Mouse (Mus musculus) urinary bladder, postnatal 4 days (tissue): ENCODE results near the gene Abcb11.
A peak's percentile ranks its signal among the peaks of the same experiment; 100 is the strongest.

Experiments
- DNase-seq, 2 experiments: peaks; one replicate each; pipeline ENCODE4 v3.0.0; 2021 to 2022; ENCODE audit warnings: low spot score in 2 of 2

Abcb11 gene

DNA sequence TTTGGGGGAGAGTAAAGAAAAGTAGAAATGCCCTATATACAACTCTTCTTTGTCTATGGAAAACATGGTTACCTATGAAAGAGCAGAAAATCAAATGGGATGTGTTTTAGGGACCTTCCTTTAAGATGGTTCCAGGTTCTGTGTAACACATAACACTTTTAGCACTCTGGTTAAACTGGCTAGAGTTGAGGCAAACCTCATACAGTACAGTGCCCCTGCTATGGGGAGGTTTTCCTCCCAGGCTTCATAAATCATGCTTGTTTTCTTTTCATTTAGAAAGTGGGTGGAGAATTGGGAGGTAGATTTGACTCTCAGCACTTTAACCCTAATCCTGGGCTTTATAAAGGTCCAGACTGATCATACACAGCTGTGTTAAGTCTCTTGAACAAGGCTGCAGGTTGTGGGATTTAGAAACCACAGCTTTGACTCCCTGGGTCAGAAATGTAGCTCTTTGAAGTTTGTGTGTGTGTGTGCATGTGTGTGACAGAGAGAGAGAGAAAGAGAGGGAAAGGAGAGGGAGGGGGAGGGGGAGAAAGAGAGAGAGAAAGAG, 78.3 kb downstream of the Abcb11 start:
- DNase-seq: no peak

- no peak for DNase-seq
Observed at GRCm38 (mm10) chr2:69248221-69248755, 94.1 kb downstream of the Abcb11 start.

GRCm38 (mm10) chr2:69247081-69247480, 95.3 kb downstream of the Abcb11 start:
- DNase-seq: no peak

DNA sequence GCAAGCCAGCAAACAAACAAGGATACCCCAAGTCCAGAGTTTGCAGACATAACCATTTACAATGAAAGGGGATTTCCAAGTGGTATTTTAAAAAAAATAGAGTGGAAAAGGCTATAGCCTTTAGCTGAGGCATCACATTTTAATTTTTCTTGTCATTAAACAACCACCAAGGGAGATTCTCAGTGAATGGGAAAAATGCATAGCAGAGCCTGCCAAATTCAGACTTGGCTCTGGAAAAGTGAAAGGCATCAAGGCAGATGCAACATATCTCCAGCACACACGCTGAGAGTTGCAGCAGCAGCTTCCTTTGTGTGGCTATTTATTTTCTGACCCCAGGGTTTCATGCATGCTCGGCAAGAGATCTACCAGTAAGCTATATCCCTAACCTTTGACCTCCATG, 97.5 kb downstream of the Abcb11 start:
- DNase-seq: no peak

DNA sequence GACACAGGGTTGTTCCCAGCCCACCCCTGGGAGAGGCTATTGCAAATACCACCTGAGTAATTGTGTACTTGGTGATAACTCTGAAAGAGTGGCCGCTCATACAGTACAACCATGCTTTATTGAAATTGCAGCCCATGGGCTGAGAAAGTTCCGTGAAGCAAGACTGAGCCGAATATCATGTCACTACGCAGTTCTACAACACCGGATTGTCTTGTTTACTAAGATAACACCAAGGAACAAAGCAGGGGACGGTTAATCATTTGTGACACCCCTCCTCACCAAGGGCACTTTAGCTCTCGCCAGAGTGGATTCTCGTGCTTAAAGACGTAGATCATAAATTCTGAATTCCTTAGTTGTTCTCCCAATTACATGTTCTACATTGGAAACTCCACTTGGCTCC, 103.1 kb downstream of the Abcb11 start:
- DNase-seq: no peak

DNA sequence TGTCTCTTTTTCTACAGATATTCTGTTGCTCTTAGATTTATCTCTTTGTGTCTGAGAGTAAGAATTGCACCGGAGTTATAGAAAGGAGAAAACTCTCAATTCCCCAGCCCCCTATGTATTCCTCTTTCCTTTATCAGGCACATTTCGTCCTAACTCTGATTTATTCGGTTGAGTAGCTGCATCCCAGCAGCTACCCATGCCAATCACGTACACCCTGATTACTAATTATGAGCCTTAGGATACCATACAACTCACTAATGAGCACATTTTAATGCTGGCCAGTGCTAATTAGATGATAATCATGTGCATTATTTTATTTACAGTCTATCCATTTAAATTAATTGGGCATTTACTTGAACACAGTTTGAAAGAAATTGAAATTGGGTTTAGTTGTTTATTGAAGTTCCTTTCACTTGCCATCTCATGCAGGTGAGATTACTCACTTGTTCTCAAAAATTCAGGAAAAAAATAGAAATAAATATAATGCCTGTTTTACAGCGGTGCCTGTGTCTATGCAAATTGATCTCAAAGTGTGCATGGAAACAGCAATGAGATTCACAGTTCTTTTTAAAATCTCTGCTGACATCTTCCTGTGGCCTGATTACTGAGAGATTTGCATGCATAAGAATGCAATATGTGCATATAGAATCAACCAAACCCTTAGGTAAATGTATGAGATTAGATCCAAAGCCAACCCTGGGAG, 107.3 kb downstream of the Abcb11 start:
- DNase-seq: no peak

DNA sequence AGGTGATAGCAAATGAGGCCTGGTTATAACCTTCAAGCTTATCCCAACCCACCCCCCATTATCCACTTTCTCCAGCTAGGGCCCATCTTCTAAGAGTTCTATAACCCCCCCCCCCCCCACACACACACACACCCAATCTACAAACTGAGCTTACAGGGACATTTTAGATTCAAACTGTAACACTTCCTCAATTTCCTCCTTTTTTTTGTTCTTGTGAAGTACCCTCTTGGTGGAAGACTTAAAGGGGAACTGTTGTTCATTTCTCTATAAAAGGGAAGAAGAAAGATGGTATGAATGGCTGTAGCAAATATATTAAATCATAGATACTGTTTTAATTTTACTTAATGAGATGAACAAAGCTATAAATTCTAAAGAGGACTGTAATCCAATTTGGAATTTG, 110.3 kb downstream of the Abcb11 start:
- no peak for DNase-seq

GRCm38 (mm10) chr2:69230137-69230536, 112.3 kb downstream of the Abcb11 start:
- no peak for DNase-seq

DNA sequence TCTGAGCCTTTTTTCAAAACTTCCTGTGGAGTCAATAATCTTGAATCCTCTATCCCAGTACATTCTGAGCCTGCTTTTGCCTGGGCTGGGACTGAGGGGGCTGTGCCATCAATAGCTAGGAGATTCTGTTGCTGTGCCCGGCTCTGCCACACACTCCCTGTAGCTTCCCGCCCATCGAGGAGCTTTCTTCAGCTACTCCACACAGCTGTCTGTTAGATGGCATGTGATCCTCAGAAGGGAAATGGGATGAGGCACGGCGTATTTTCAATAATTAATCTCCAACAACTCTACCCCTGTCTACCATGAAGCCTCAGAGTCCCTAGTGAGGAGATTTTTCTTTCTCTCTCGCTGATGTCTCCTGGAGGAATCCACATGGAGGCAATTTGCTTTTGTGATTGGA, 113.8 kb downstream of the Abcb11 start:
- DNase-seq: no peak

GRCm38 (mm10) chr2:69226876-69227275, 115.5 kb downstream of the Abcb11 start:
- DNase-seq: no peak

DNA sequence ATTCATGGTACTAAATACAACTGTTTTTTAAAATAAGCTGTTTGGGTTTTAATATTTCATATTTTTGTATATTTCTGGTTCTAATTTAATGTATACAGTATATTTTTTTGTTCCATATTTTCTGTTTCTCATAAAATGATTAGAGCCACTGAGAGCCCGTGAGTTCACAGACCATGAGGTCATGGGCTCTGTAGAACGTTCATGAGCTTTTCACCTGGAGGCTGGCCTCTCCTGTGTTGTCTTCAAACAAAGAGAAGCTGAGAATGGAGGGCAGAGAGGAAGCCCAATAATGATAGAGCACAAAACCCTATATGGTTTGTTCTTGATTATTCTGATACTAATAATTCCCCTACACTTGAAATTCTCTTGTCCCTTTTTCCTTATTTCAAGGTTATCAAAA, 117.7 kb downstream of the Abcb11 start:
- DNase-seq: no peak

DNA sequence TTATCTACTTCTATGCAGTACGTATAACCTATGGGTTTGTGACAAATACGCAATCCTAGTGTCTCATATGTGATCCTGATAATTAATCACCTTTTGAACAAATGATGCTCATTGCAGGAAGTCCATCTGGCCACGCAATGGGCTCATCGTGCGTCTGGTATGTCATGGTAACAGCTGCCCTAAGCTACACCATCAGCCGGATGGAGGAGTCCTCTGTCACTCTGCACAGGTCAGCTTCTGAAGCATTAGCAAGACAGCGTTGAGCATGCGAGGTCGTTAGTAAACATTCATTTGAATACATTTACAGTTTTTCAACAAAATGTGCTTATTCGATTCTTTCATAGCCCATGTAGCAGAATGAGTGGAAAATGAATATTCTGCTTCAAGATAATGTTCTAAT, 119.6 kb downstream of the Abcb11 start:
- DNase-seq: no peak

- no peak for DNase-seq
Observed at GRCm38 (mm10) chr2:69221868-69222416, 120.5 kb downstream of the Abcb11 start.

DNA sequence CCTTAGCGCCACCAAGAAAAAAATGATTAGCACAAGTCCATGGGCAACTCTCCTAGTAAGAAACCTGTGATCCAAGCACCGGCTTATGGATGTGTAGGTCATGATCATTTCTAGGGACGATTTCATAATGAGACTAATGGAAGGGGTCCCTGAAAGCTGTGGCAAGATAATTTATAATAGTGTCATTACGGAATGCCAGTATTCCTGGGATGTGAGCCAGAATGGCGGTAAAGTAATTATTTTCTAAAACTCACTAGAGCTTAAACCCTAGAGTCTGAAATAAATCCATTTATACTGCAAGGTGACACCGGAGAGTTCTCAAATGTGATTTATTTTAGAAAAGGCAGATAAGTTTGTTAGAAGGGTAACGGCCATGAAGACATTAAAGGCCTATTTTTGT, 127.2 kb downstream of the Abcb11 start:
- no peak for DNase-seq

DNA sequence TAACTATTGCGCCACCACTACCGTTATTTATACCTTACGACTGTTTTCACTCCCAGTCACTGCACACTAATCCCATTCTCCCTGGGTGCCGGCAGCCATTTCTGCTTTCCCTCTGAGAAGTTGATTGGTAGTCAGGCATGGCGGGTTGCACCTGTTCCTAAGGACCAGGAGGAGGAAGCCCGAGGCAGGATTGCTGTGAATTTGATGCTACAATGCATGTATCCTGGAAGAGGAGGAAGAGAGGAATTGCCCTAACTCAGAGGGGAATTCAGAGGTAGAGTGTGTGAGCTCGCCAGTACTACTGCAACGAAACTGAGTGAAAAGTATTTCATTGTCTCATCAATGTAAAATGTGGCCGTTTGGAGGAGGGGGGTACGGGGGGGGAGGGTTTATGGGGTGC, 129.8 kb downstream of the Abcb11 start:
- no peak for DNase-seq

GRCm38 (mm10) chr2:69210773-69211172, 131.6 kb downstream of the Abcb11 start, which contains the start of gene G6pc2:
TSS of gene G6pc2 (plus strand) at chr2:69211073.
- no peak for DNase-seq

DNA sequence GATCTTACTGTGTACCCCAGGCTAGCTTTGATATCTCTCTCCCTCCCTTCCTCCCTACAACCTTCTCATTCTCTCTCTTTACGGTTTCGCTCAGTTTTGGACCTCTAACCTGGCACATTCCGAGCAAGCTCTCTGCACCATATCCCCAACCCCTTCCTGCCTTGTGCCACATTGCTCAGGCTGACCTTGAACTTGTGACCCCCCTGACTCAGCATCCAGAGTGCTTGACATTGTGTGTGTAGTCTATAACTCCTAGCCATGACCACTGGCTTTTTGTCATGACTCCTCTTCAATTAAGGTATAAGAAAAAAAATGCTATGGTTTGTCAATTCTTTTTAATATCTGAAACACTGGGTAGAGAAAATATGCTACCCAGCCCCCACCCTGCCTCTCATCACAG, 132.7 kb downstream of the Abcb11 start:
- DNase-seq: no peak

- DNase-seq: no peak
Observed at GRCm38 (mm10) chr2:69206523-69206922, 135.9 kb downstream of the Abcb11 start.

- DNase-seq: peak; percentile 83 to 90
Observed at GRCm38 (mm10) chr2:69205791-69206351, 136.5 kb downstream of the Abcb11 start, which contains the start of gene Spc25. TSS of gene Spc25 (minus strand) at chr2:69206194.

DNA sequence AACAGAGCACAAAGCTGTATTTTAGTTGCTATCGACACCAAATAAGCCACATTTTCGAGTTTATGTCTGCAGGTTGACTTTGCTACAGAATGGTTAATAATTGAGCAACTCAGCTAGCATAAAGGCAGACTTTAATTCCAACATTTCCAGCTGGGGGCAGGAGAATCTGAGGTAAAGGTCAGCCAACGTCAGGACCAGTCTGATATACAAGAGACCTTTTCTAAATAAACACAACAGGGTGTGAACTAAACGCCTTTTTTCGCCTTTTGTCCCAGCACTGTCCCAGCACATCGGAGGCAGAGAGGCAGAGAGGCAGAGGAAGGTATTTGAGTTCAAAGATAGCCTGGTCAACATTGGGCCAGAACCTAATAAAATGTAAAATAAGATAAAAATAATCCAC, 137.2 kb downstream of the Abcb11 start:
- DNase-seq: no peak

DNA sequence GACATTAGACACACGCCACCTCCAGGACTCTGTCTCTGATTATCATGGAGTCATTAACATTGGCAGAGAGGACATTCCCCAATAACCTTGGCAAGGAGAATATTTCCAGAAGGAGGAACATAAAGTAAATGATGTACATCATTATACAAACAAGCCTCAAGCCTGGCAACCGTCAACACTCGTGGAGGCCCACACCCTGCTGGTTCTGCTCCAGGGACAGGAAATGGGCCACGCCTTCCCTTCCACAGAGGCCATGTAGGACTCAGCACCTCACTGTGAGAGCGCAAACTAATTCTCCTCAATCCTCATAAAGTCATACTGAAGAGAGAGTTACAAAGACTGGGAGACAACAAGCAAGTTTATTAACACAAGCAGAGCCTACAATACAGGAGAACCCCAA, 148.9 kb downstream of the Abcb11 start:
- no peak for DNase-seq

- no peak for DNase-seq
Observed at GRCm38 (mm10) chr2:69191059-69191458, 151.4 kb downstream of the Abcb11 start.

DNA sequence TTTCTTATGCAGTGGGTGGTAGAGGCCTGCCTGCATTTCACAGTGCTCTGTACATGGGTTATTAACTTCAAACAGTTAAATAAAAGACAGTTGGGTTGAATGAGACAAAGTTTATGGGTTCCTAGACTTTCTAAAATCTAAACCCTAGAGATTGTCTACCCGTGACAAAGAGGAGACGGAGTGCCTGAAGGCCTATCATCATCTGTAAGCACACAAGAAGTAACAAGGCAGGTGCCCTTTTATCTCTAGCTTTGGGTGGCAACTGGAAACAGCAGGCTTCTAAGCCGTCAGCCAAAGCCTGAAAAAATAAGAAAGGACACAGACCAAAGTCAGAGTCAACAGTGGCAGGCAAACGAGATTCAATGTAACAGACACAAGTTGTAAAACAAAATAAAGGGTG, 153.2 kb downstream of the Abcb11 start:
- no peak for DNase-seq
